19 mouse cellular contexts compared by ENCODE assay signal in the genomic region with DNA sequence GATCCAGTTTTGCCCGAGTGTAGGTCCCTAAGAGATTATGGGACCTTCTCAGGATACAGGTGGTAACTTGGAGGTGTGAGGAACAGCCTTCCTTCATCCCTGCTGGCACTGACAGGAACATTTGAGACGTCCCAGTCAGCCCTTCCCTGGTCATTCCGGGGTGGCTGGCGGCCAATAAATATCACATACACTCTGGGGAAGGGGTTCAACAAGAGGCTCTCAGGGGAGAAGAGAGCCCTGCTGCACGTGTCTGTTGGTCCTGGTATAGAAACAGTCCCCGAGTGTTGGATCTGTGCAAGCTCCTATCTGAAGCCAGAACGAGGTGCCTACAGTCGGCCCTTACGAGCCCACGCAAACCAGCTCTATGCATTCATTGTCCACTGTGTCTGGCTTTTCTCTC.
"Had no signal": no experiment of that assay in that cellular context is flagged by ENCODE, and none has a peak within 500 bp of the region (broad histone marks: within the 10 kb centered on the region; RNA-seq: fewer than 3 reads in every experiment).

No protein-coding gene starts in this region.

- ATAC-seq: intestine, postnatal 0 days; liver, postnatal 0 days; lung, postnatal 0 days; midbrain, embryonic 15.5 days had no signal

- H3K4me3 ChIP-seq: layer of hippocampus, adult 2 months; limb, embryonic 12.5 days; limb, embryonic 15.5 days; midbrain, embryonic 12.5 days; midbrain, embryonic 15.5 days had no signal

- H3K36me3 ChIP-seq: limb, embryonic 12.5 days; limb, embryonic 15.5 days; midbrain, embryonic 12.5 days; midbrain, embryonic 15.5 days had no signal

- H3K4me2 ChIP-seq: limb, embryonic 12.5 days; limb, embryonic 15.5 days; liver, embryonic 11.5 days; lung, embryonic 14.5 days; midbrain, embryonic 12.5 days; midbrain, embryonic 15.5 days had no signal

- H3K9me3 ChIP-seq: limb, embryonic 15.5 days; midbrain, embryonic 12.5 days; midbrain, embryonic 15.5 days had no signal

- H3K9ac ChIP-seq: limb, embryonic 12.5 days; limb, embryonic 15.5 days; liver, embryonic 14.5 days; liver, postnatal 0 days; lung, embryonic 14.5 days; midbrain, embryonic 12.5 days; midbrain, embryonic 15.5 days had no signal

- H3K27me3 ChIP-seq: limb, embryonic 12.5 days; limb, embryonic 15.5 days; midbrain, embryonic 12.5 days; midbrain, embryonic 15.5 days had no signal

- H3K27ac ChIP-seq: kidney, postnatal 0 days; layer of hippocampus, adult 2 months; limb, embryonic 12.5 days; limb, embryonic 15.5 days; liver, embryonic 14.5 days; macrophage; midbrain, embryonic 12.5 days; midbrain, embryonic 15.5 days; stomach, postnatal 0 days had no signal

- DNase-seq: kidney, adult 2 months; layer of hippocampus, adult 9-11 months; liver, postnatal 0 days; lung, embryonic 14.5 days; right cerebral cortex, postnatal 25 days; thymus, adult 2 months; thymus, postnatal 25 days had no signal

- H3K4me1 ChIP-seq: limb, embryonic 15.5 days; midbrain, embryonic 12.5 days; midbrain, embryonic 15.5 days had no signal
